Mouse (Mus musculus) heart, embryonic 10.5 days (tissue): ENCODE results near the gene Ccdc3. TPM values are rescaled to one million over a fixed set of nuclear protein-coding genes. Genes with fewer than 3 reads are reported as not detected.

Source experiments
- DNase-seq: peaks from one replicate; pipeline ENCODE4 v3.0.0-alpha.2; 2017; ENCODE audit warnings: low spot score
- H3K27ac ChIP-seq: fragments of 300-500 bp; sonication (generic); 2 replicates; pipeline ENCODE4 v1.5.1; 2016; ENCODE audit warnings: mild to moderate bottlenecking
- H3K27me3 ChIP-seq: fragments of 300-500 bp; sonication (generic); 2 replicates; pipeline ENCODE4 v1.6.1; 2016; ENCODE audit warnings: mild to moderate bottlenecking; ENCODE audit not compliant: poor library complexity, insufficient read depth, severe bottlenecking
- H3K36me3 ChIP-seq: fragments of 300-500 bp; sonication (generic); 2 replicates; pipeline ENCODE4 v1.6.1; 2016; ENCODE audit warnings: mild to moderate bottlenecking, moderate library complexity
- H3K4me1 ChIP-seq: fragments of 300-500 bp; sonication (generic); 2 replicates; pipeline ENCODE4 v1.6.1; 2016; ENCODE audit warnings: mild to moderate bottlenecking
- H3K4me3 ChIP-seq: fragments of 300-500 bp; sonication (generic); 2 replicates; pipeline ENCODE4 v1.5.1; 2016; ENCODE audit warnings: mild to moderate bottlenecking, moderate library complexity
- H3K9me3 ChIP-seq: fragments of 300-500 bp; sonication (generic); 2 replicates; pipeline ENCODE4 v1.6.1; 2016; ENCODE audit warnings: mild to moderate bottlenecking, moderate library complexity
- WGBS: fragments of 180-500 bp; shearing (Covaris S2); methylation state at CpG from one replicate; pipeline ENCODE4 v1.1.7; 2016; 5-methylcytosine and 5-hydroxymethylcytosine counted together
- polyA plus RNA-seq: library from polyadenylated mRNA; unstranded; fragments of >200 nt; fragmentation: Nextera tagmentation; extraction: Ambion mirVana; gene quantifications from 2 replicates; pipeline ENCODE4 v1.2.1, GENCODE M21; 2016

The Ccdc3 gene
- polyA plus RNA-seq, 1 experiment from 2014 or later = 5.3 TPM

- no peaks in the 10 kb centered on the region for H3K27me3 ChIP-seq
- DNase-seq = peak; percentile 64
- peaks cover 20% of the 10 kb centered on the region; the same call in 1 of the 2 replicates for H3K4me1 ChIP-seq
- H3K9me3 ChIP-seq = no peaks in the 10 kb centered on the region
- H3K27ac ChIP-seq = no peak overlapping the region
- H3K36me3 ChIP-seq = no peaks in the 10 kb centered on the region
- no peak overlapping the region for H3K4me3 ChIP-seq
- 57% methylated on average over 5 of the region's 5 CpGs for WGBS
Observed at GRCm38 (mm10) chr2:5127369-5127768, 10.2 kb upstream of the Ccdc3 start.

GRCm38 (mm10) chr2:5129099-5129498 is 8.5 kb upstream of the Ccdc3 start:
- Histone ChIP-seq H3K27me3 (no peaks in the 10 kb centered on the region), H3K36me3 (no peaks in the 10 kb centered on the region), H3K9me3 (no peaks in the 10 kb centered on the region), H3K4me3 (no peak overlapping the region), H3K4me1 (peaks cover 20% of the 10 kb centered on the region; the same call in 1 of the 2 replicates), H3K27ac (no peak overlapping the region)
- 34% methylated on average over 3 of the region's 3 CpGs for WGBS
- DNase-seq = peak; percentile 71

- DNase-seq = no peak
- H3K27ac ChIP-seq = no peak overlapping the region
- 85% methylated on average over 4 of the region's 4 CpGs for WGBS
Observed at GRCm38 (mm10) chr2:5132046-5132445, 5.5 kb upstream of the Ccdc3 start.

GRCm38 (mm10) chr2:5134959-5135743 is 2.4 kb upstream of the Ccdc3 start:
- Histone ChIP-seq H3K27me3 (peaks cover 53% of the 10 kb centered on the region), H3K36me3 (no peaks in the 10 kb centered on the region), H3K4me1 (peaks cover 12% of the 10 kb centered on the region), H3K9me3 (no peaks in the 10 kb centered on the region), H3K4me3 (no peak overlapping the region), H3K27ac (no peak overlapping the region)
- WGBS = 73% methylated on average over 5 of the region's 5 CpGs
- no peak for DNase-seq

More at GRCm38 (mm10) chr2:5132046-5132445, 5.5 kb upstream of the Ccdc3 start:
- peaks cover 22% of the 10 kb centered on the region for H3K27me3 ChIP-seq
- no peaks in the 10 kb centered on the region for H3K9me3 ChIP-seq
- no peaks in the 10 kb centered on the region for H3K36me3 ChIP-seq
- H3K4me3 ChIP-seq = no peak overlapping the region
- H3K4me1 ChIP-seq = peaks cover 10% of the 10 kb centered on the region; the same call in 1 of the 2 replicates

- no peaks in the 10 kb centered on the region for H3K9me3 ChIP-seq
- no peak overlapping the region for H3K4me3 ChIP-seq
- DNase-seq = no peak
- H3K27ac ChIP-seq = no peak overlapping the region
- no peaks in the 10 kb centered on the region for H3K36me3 ChIP-seq
- WGBS = 49% methylated on average over 4 of the region's 4 CpGs
- peaks cover 12% of the 10 kb centered on the region for H3K4me1 ChIP-seq
- H3K27me3 ChIP-seq = peaks cover 59% of the 10 kb centered on the region
Observed at GRCm38 (mm10) chr2:5139961-5140360, 2.4 kb downstream of the Ccdc3 start.

- no peaks in the 10 kb centered on the region for H3K4me1 ChIP-seq
Observed at GRCm38 (mm10) chr2:5144446-5144845, 6.9 kb downstream of the Ccdc3 start.

GRCm38 (mm10) chr2:5147907-5148306 is 10.3 kb downstream of the Ccdc3 start:
- Histone ChIP-seq H3K27ac (no peak overlapping the region), H3K4me3 (no peak overlapping the region), H3K27me3 (peaks cover 4% of the 10 kb centered on the region; the same call in 1 of the 2 replicates), H3K4me1 (no peaks in the 10 kb centered on the region), H3K36me3 (no peaks in the 10 kb centered on the region), H3K9me3 (no peaks in the 10 kb centered on the region)
- 66% methylated on average over 2 of the region's 2 CpGs for WGBS
- DNase-seq = no peak

More at GRCm38 (mm10) chr2:5144446-5144845, 6.9 kb downstream of the Ccdc3 start:
- Histone ChIP-seq H3K27ac (no peak overlapping the region), H3K4me3 (no peak overlapping the region), H3K27me3 (peaks cover 15% of the 10 kb centered on the region), H3K9me3 (no peaks in the 10 kb centered on the region), H3K36me3 (no peaks in the 10 kb centered on the region)
- DNase-seq = no peak
- whole genome bisulfite sequencing = 62% methylated on average over 6 of the region's 6 CpGs

GRCm38 (mm10) chr2:5154711-5155110 is 17.1 kb downstream of the Ccdc3 start:
- Histone ChIP-seq H3K27ac (no peak overlapping the region), H3K9me3 (no peaks in the 10 kb centered on the region), H3K4me3 (no peak overlapping the region), H3K27me3 (no peaks in the 10 kb centered on the region), H3K36me3 (no peaks in the 10 kb centered on the region), H3K4me1 (0 out of 2 replicates have a peak, but pooled peaks cover 3% of the 10 kb centered on the region)
- DNase-seq = no peak
- 83% methylated on average over 5 of the region's 5 CpGs for WGBS

GRCm38 (mm10) chr2:5160236-5160848 is 22.8 kb downstream of the Ccdc3 start:
- no peak for DNase-seq
- peaks cover 21% of the 10 kb centered on the region for H3K4me1 ChIP-seq
- H3K9me3 ChIP-seq = no peaks in the 10 kb centered on the region
- H3K4me3 ChIP-seq = no peak overlapping the region
- WGBS = 82% methylated on average over 11 of the region's 11 CpGs
- no peaks in the 10 kb centered on the region for H3K36me3 ChIP-seq
- H3K27me3 ChIP-seq = no peaks in the 10 kb centered on the region
- no peak overlapping the region for H3K27ac ChIP-seq

- no peak for DNase-seq
- H3K4me1 ChIP-seq = peaks cover 25% of the 10 kb centered on the region
Observed at GRCm38 (mm10) chr2:5161002-5161745, 23.6 kb downstream of the Ccdc3 start.

GRCm38 (mm10) chr2:5161908-5162674 is 24.5 kb downstream of the Ccdc3 start:
- H3K36me3 ChIP-seq = no peaks in the 10 kb centered on the region

More at GRCm38 (mm10) chr2:5161002-5161745, 23.6 kb downstream of the Ccdc3 start:
- no peaks in the 10 kb centered on the region for H3K36me3 ChIP-seq
- 65% methylated on average over 11 of the region's 11 CpGs for WGBS
- no peaks in the 10 kb centered on the region for H3K9me3 ChIP-seq
- 0 out of 2 replicates have a peak overlapping the region, but pooled peaks have one; percentile 16 for H3K27ac ChIP-seq
- no peak overlapping the region for H3K4me3 ChIP-seq
- H3K27me3 ChIP-seq = no peaks in the 10 kb centered on the region

GRCm38 (mm10) chr2:5162756-5163155 is 25.2 kb downstream of the Ccdc3 start:
- no peak for DNase-seq
- Histone ChIP-seq H3K36me3 (no peaks in the 10 kb centered on the region), H3K9me3 (no peaks in the 10 kb centered on the region), H3K4me3 (no peak overlapping the region), H3K4me1 (peaks cover 23% of the 10 kb centered on the region), H3K27me3 (no peaks in the 10 kb centered on the region), H3K27ac (0 out of 2 replicates have a peak overlapping the region, but pooled peaks have one; percentile 17)
- WGBS = 23% methylated on average over 5 of the region's 5 CpGs

More at GRCm38 (mm10) chr2:5161908-5162674, 24.5 kb downstream of the Ccdc3 start:
- DNase-seq = no peak
- 57% methylated on average over 3 of the region's 3 CpGs for WGBS
- Histone ChIP-seq H3K9me3 (no peaks in the 10 kb centered on the region), H3K27me3 (no peaks in the 10 kb centered on the region), H3K4me1 (peaks cover 25% of the 10 kb centered on the region), H3K4me3 (no peak overlapping the region), H3K27ac (no peak overlapping the region)
